Mouse (Mus musculus) embryonic facial prominence, embryonic 14.5 days (tissue): ENCODE results near the gene Cisd2. TPM values are rescaled to one million over a fixed set of nuclear protein-coding genes. Genes with fewer than 3 reads are reported as not detected.
A peak's percentile ranks its signal among the peaks of the same experiment; 100 is the strongest.

Source experiments
- ATAC-seq: fragments of 200-750 bp; cut with Nextera tagmentation; 2 replicates; pipeline ENCODE4 v1.8.0; 2017; ENCODE audit warnings: low read depth, moderate number of reproducible peaks, moderate TSS enrichment
- DNase-seq: peaks from one replicate; pipeline ENCODE4 v3.0.0-alpha.2; 2015; ENCODE audit warnings: low spot score
- H3K27ac ChIP-seq: fragments of 300-500 bp; sonication (generic); replicated peaks from 2 replicates; pipeline ENCODE4 v1.5.1; 2014; ENCODE audit warnings: low read depth, mild to moderate bottlenecking, low read length, moderate library complexity
- H3K27me3 ChIP-seq: fragments of 300-500 bp; sonication (generic); replicated peaks from 2 replicates; pipeline ENCODE4 v1.6.1; 2014; ENCODE audit warnings: low read length; ENCODE audit not compliant: control insufficient read depth, insufficient read depth
- H3K36me3 ChIP-seq: fragments of 300-500 bp; sonication (generic); 2 replicates; pipeline ENCODE4 v1.6.1; 2014; ENCODE audit warnings: low read length, mixed read lengths; ENCODE audit not compliant: control insufficient read depth, insufficient read depth
- H3K4me1 ChIP-seq: fragments of 300-500 bp; sonication (generic); 2 replicates; pipeline ENCODE4 v1.6.1; 2014; ENCODE audit warnings: antibody characterized with exemption, low read length; ENCODE audit not compliant: control insufficient read depth, insufficient read depth
- H3K4me2 ChIP-seq: fragments of 300-500 bp; sonication (generic); 2 replicates; pipeline ENCODE4 v1.6.1; 2014; ENCODE audit warnings: low read depth, mild to moderate bottlenecking, low read length, moderate library complexity, mixed read lengths
- H3K4me3 ChIP-seq: fragments of 300-500 bp; sonication (generic); 2 replicates; pipeline ENCODE4 v1.5.1; 2014; ENCODE audit warnings: low read depth, mild to moderate bottlenecking, low read length
- H3K9ac ChIP-seq: fragments of 300-500 bp; sonication (generic); 2 replicates; pipeline ENCODE4 v1.6.1; 2014; ENCODE audit warnings: low read depth, mild to moderate bottlenecking, low read length, moderate library complexity, mixed read lengths
- H3K9me3 ChIP-seq: fragments of 300-500 bp; sonication (generic); 2 replicates; pipeline ENCODE4 v1.6.1; 2016; ENCODE audit warnings: low read length; ENCODE audit not compliant: control insufficient read depth
- WGBS: fragments of 180-500 bp; shearing (Covaris S2); extraction: QIAGEN DNeasy Blood & Tissue Kit; methylation state at CpG from one replicate; pipeline ENCODE4 v1.1.7; 2014; 5-methylcytosine and 5-hydroxymethylcytosine counted together
- polyA plus RNA-seq: library from polyadenylated mRNA; unstranded; fragments of >200 nt; fragmentation: Nextera tagmentation; extraction: Ambion mirVana; gene quantifications from 2 replicates; pipeline ENCODE4 v1.2.1, GENCODE M21; 2014

Cisd2 gene
- polyA plus RNA-seq, 1 experiment from 2014 or later = 41.0 TPM

GRCm38 (mm10) chr3:135375836-135376235 lies 47.9 kb downstream of the Cisd2 start:
- peak; percentile 13 for DNase-seq
- no peaks in the 10 kb centered on the region for H3K36me3 ChIP-seq
- no peak overlapping the region for H3K9ac ChIP-seq
- H3K4me1 ChIP-seq = no peaks in the 10 kb centered on the region
- no peak overlapping the region for H3K27ac ChIP-seq
- 77% methylated on average over 3 of the region's 3 CpGs for WGBS
- no peak overlapping the region for H3K4me2 ChIP-seq
- no peaks in the 10 kb centered on the region for H3K9me3 ChIP-seq
- no peak for ATAC-seq
- H3K4me3 ChIP-seq = no peak overlapping the region
- no peaks in the 10 kb centered on the region for H3K27me3 ChIP-seq

- H3K27ac ChIP-seq = no peak overlapping the region
- H3K27me3 ChIP-seq = no peaks in the 10 kb centered on the region
- no peak for ATAC-seq
- no peak overlapping the region for H3K4me3 ChIP-seq
- H3K9me3 ChIP-seq = no peaks in the 10 kb centered on the region
- H3K9ac ChIP-seq = no peak overlapping the region
- H3K4me1 ChIP-seq = no peaks in the 10 kb centered on the region
- no peak overlapping the region for H3K4me2 ChIP-seq
- H3K36me3 ChIP-seq = no peaks in the 10 kb centered on the region
- no peak for DNase-seq
- WGBS = 89% methylated on average over 4 of the region's 4 CpGs
These were observed 66.3 kb downstream of the Cisd2 start for GRCm38 (mm10) chr3:135357394-135357793.

Other genes starting within 250 kb of the Cisd2 start
- gene Cenpe, start 211.4 kb downstream of the Cisd2 start, polyA plus RNA-seq = 24.2 and 27.1 TPM in 2 replicates
- gene Bdh2, start 142.7 kb downstream of the Cisd2 start, polyA plus RNA-seq = 9.4 and 11.1 TPM in 2 replicates
- 3.3 and 4.2 TPM in 2 replicates for gene Slc9b2, start 116.2 kb downstream of the Cisd2 start, polyA plus RNA-seq
- gene Slc9b1, start 75.9 kb downstream of the Cisd2 start, polyA plus RNA-seq = 0.20 and 0.22 TPM in 2 replicates
- gene Ube2d3, start 14.2 kb upstream of the Cisd2 start, polyA plus RNA-seq = 506 and 518 TPM in 2 replicates
- 7.9 and 8.1 TPM in 2 replicates for gene Manba, start 61.7 kb upstream of the Cisd2 start, polyA plus RNA-seq